Mouse (Mus musculus) skeletal muscle tissue, adult 2 months (tissue): ENCODE results near the gene Hdac4.

Experiments
- DNase-seq: peaks from one replicate; pipeline ENCODE4 v3.0.0-alpha.2; 2012; ENCODE audit warnings: low read depth, low spot score

The Hdac4 gene

DNA sequence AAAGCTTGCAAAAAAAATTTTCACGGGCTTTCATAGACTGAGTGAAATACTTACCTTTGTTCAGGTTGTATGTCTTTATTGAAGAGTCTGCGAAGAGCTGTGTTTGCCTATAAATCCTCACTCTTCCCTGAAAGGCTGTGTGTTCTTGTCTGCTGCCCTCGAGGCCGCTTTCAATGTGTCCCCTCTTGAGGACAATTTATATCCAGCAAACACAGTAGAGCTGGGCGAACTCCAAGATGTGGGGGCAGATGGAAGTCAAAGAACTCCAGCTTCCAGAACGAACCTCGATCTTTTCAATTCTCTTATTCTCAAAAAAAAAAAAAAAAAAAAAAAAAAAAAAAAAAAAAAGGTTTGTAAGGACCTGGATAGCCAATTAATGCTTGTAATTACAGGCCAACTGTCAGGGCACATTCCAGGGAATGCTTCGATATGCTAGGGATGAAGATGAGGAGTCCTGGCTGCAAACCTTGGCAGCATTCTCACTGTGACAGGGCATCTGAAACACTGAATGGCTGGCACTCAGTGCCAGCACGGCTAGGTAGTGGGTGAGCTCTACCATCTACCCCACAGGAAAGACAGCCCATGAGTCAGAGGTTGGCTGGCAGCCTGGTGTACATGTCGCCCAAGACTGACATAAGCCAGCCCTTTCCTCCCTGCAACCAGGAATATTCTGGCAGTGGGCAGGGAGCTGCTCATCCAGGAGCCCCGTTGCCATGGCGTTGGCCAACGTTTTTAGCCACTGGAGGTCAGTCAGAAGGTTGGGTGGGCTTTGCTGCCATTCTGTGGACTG lies at the start of gene Hdac4:
Gene Hdac4 (minus strand): TSS at position 340 of the 790 bp plus-strand sequence.
- DNase-seq, result peak; percentile 47

DNA sequence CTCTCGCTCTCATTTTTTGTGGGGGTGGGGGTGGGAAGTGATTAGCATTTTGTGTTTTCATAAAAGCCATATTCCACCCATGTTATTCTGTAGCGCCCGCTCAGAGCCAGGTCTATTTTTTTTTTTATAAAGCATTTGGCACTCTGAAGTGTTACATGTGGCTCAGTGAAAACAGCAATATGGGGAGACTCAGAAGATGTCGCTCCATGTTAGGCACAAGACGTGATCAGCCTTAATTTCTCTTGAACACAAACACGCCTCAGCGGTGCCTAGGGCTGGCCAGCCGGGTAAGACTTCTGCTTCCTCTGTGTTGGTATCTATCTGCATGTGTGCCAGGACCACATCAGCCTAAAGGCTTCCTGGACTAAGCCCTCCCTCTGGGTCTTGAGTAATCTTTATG lies 48.0 kb upstream of the Hdac4 start:
- no peak for DNase-seq

DNA sequence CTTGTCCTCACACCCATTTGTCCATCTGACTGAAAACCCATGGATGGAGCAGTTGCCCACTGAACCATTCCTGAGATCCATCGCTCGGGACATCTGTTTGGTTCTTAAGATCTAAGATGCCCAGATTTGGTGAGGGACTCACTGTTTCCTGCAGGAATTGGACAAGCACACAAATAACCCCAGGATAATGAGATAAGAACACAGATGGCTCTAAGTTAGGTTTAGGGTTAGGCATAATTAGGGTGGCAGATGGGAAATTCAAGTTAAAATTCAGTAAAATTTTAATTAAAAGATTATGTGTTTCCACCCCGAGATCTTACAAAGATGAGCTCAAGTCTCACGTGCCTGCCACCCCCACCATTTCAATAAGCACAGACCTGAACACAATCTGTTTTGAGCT lies 44.6 kb upstream of the Hdac4 start:
- no peak for DNase-seq

DNA sequence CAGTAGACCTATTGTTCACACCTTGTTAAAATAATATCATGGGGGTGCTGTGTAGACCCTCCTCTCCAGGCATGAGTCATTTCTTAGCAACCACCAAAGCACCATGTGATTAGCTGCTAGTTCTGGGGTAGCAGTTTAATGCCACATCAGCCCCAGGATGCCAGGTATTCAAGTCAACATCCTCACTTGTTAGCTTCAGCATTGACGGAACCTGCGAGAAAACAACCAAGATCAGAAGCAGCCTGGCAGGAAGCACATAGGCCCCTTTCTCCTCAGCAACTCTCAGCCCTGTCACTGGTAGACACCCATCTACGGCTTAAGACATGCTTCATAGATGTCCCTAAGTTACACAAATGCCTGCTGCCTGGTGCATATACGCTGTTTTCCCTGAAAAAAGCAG lies 40.1 kb upstream of the Hdac4 start:
- DNase-seq, result no peak

DNA sequence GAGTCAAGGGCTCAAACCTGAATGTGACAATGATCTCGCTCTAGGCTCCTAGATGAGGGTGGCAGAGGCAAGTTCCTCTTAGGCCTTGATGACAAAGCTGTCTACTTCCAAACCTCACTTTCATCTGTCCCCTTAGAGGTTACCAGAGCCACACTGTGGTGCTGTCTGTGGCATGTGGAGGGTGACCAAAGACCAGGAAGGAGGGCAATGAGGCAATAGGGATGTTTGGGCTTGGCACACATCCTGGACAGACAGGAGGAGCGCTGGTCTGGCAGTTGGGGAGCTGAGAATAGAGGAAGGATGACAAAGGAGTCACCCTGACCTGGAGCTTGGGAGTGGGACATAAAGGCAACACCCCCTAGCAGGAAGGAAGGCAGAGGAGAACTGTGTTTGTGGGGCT lies 29.8 kb upstream of the Hdac4 start:
- no peak for DNase-seq

DNA sequence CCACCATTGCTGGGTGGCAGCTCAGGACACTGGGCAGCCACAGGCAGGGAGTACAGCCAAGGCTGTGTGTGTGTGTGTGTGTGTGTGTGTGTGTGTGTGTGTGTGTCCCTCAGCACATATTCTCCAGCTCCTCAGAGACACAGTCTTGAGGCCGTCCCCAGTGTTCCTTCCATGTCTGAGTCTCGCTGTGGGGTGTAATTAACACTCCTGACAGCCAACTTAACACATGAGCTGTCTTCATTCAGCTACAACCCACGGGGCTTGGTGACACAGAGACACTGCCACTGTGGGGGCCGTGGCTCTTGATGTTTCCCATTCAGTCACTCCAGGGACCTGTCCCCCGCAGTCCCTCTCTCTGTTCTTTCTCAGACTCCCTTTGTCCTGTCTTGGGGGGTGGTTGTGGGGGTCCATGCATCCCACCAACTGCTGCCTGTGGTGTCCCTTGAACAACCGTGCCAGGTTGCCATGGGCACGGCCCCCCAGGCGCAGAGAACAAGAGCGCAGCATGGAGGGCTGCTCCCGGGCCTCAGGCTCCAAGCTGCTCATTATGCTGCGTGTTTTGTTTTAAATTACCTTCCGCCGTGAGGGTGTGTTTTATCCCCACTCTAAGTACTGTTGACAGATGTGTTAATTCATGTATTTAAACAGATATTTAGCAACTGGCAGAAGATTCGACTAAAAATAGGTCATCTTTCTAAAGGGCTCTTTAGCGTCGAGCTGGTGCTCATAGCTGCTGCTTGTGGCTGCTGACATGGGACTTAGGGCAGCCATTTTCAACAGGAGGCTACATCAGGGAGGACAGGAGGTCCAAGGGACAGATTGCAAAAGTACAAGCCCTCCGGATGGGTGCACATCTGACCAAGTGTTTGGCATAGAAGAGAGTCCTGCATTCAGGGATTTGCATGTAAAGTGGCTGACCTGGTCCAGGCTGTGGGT lies 28.7 kb upstream of the Hdac4 start:
- no peak for DNase-seq

DNA sequence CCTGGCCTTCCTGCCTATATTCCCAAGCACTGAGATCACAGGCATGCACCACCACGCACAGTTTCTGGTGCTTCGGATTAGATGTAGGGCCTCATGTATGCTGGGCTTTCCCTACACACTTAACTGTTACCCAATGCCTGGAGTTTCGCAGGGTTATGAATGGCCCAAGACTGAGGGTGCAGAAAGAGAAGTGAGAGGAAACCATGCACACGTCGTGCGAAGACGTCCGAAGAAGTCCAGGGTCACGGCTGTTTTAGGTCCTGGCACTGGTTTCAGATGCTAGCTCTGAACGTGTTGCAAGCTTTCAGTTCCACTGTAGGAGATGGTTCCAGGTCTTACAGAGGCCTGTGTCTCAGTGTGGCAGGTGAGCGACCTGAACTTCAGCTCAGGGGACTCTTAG lies 21.2 kb upstream of the Hdac4 start:
- DNase-seq, result peak; percentile 8

DNA sequence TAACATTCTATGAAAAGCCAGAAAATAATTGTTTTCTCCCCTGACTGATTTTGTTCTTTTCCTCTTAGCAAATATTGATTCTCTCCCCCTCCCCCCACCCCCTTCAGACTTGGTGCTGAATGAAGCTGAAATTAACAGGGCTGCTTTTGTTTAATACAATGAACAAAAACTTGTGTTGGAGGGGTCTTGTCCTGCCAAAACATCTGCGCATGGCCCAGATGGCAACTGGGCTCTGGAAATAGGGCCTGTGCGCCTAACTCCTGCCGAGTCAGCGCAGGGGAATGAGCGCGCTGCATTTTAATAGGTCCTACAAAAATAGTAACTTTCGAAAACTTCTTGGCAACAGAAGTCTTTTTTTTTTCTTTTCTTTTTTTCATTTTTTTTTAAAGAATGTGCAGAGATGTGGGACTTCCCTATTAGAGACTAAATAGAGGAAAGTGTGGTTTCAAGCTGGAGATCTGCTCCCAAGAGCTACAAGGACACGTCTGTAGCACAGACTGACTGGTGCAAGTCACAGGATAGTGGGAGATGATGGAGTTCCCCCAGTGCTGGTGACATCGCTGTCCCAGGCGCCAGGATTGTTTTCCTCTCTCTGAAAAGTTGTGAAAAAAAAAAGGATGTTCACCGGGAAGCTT lies 20.6 kb upstream of the Hdac4 start:
- DNase-seq, result peak; percentile 27

DNA sequence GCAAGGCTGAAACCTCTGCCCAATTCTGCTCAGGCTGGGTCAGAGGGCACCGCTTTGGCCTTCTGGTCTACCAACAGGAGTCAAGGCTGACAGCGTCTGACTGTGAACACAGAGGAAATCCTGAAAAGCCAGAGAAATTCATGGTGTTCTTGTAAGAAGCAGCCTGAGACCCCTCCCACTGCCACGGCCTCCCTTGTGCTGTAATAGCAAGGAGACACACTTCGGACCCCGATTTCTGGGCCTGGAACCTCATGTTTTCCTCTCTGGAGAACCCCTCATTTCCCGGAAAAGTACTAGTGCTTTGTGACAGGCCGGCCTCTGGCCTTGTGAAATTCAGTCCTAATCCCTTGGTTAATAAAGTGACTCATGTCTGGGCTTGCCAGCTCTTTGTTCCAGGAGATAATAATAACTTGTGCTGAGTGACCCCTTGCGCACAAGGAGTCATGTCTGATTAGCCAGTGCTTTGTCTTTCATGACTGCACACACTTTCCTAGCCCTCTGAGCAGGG lies 19.7 kb upstream of the Hdac4 start:
- peak; percentile 32 for DNase-seq

DNA sequence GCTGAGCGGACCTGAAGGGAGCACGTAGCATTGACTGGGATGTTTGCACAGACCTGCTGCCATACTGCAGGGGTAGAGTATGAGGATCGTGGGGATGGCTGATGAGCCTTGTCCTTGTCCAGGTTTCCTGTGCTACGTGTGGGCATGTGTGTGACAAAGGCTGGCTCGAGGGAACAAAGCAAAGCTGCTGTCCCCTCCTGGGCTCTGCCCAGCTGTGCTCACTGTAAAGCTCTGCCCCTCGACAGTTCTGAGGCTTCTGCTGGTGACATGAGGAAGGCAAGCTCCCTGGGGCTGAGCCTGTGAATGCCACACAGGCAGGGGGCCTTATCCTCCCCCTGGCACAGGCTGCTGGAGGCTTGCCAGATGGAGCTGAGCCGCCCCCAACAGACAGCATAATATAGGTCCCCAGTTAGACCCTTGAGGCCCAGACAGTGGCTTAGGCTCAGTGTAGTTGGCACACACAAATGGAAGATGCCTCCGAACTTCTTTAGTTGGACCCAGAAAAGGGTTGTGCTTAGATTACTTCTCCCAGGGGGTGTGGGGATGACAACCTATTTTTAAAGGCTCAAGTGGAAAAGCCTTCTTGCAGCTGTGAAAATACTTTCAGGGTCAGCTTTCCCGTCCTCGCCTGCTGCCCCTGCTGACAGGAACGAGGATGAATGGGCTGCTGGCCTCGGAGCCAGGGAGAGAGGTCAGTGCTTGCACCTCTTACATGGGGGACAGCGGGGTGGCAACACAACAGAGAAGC lies 16.7 kb upstream of the Hdac4 start:
- peak; percentile 20 for DNase-seq

DNA sequence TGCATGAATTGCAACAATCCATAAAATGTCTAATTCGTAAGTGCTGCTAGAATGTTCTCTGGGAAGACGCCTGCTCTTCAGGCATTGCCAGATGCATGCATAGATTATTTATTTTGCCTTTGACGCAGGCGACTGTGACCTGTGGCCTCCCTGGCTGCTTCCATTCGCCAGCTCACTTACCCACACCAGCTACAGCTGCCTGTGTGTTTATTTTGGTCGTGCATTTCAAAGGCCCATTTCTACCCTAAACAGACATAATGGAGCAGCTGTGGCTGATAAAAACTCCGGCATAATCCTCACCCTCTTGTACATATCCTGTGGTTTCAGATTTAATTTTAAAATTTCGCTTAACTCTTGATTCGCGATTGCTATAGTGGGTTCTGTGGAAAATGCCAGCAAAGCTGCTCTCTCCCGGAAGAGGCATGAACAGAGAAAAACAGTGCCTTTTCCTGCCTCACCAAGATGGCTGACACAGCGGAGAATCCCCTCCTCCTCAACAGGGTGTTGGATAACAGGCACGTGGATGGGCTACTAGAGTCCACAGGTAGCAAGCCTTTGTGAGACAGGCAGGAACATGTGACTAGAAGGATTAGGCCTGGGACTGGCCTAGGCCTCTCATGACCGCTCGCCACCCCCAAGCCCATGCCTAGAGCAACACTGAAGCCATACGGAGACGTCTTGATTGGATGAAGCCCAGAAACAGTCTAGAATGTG lies 7.3 kb upstream of the Hdac4 start:
- DNase-seq, result no peak

DNA sequence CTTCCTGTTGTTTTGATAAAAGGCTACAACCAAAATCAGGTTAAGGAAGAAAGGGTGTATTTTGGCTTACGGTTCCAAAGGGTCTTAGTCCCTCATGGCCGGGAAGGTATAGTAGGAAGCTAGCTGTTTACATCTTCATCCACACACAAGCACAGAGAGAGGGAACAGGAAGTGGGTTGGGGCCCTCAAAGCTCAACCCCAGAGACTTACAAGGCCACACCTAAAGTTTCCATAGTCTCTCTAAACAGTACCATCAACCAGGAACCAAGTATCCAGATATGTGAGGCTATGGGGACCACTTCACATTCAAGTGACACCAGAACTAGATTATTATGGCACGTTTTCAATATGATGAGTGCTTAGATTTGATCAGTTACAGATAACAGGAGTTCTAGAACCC lies 5.0 kb downstream of the Hdac4 start:
- no peak for DNase-seq

DNA sequence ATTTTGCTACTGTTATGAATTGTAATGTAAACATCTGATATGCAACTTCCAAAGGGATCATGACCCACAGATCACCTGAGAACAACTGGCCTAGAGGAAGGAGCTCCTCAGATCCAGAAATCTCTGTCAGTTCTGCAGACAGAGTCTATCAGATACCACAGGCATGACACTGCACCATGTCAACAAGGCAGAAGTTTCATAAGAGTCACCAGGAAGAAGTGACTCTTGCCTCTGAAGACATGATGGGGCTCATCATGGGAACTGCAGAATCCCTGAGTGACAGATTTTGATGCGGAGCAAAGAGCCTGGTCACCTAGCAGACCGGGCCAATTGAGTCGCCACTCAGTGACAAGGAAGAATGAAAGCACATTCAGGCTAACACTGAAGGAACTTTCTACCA lies 8.4 kb downstream of the Hdac4 start:
- no peak for DNase-seq

DNA sequence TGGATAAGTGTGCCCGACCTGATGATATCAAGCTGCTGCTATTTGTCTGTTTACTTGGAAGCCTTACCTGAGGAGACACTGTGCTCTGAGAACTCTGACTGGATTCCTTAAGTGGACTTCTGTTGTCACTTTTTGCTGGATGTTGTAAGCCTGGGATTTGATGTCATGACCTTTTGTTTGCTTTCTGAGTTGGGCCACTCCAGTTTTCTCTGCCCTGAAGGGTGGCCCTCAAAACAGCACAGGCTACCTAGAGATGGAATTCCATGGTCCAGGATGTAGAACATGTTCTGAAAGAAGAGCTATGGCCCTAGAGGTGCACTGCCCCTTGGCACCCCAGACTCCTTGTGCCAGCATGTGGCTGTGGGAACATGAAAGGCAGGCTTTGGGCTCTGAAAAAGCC lies 10.9 kb downstream of the Hdac4 start:
- no peak for DNase-seq

DNA sequence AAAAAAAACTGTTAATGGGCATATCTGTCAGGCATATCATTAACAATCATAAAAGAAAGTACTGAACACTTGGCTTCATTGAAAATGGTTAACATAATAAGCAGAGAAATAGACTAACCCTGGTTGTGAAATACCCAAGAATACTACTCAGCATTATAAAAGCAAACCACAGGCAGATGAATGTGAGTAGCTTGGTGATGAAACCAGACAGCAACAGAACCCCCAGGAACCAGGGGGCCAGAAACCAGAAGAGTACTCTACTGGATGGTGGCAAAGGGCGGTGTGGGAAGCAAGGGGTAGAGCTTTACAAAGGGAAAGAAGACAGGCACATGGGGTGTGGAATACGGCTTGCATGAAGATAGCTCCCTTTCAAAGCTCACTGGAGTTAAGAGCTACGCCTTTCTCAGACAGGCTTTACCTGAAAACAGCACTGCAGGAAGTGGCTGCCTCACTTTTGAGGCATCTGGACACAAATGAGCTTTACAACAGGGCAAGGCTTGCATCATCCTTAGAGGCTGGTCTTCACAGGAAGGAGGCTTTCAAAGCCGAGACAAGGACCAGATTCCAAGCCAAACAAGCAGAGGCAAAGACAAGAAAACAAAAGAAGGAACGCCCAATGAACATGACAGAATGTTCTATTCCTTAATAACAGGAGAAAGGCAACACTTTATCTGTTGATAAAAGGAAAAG lies 12.3 kb downstream of the Hdac4 start:
- no peak for DNase-seq

DNA sequence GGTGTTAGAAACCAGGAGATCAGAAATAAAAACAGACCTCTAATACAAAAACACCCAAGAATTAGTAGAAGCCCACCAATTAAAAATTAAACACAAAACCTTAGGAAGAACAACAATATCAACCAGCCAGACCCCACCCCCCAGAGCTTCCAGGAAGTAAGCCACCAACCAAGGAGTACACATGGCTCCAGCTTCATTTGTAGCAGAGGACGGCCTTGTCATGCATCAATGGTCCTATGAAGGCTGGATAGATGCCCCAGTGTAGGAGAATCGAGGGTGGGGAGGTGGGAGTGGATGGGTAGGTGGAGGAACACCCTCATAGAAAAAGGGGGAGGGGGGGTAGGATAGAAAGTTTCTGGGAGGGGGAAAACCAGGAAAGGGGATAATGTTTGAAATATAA lies 13.5 kb downstream of the Hdac4 start:
- no peak for DNase-seq

DNA sequence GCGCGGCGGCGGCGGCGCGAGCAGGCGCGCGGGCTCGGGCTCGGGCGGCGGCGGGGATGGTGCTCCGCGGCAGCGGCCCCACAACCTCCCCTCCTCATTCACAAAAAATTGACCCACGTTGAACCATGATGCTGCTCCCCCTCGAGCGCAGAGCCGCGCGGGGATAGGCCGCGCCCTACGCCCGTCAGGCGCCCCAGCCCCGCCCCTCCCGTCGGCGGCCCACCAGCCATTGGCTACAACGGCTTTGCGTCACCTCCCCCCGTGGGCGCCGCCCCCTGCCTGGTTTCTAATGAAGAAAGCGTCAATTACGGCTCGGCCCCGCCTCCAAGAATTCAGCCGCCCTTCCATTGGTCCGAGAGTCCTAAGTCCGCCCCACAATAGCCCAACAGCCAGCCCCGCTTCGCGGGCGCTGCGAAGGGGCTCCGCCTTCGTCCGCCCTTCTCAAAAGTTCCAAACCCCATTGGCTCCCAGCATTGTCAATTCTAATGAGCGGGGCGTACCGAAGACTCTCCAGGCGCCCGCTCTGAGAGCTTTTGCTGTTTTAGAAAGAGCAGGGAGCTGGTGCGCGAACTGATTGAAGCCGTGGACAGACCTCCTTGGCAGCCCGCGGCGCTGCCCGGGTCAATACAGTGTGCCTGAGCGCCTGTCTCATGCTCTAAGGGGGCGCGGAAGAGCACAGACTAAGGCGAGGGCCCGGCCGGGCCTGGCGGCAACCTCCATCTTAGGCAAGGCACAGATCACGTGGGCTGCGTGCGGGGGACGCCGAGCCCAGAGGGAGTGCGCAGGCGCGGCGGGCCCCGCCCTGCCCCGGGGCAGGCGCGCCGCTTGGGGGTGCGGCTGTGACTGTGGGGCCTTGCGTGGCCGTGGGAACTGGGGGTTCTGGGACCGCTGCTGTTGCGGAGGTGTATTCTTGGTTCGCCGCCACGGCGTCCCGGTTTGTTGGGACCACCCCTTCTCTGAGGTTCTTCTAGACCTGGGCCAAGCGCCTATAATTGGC lies 15.1 kb downstream of the Hdac4 start:
- peak; percentile 99 for DNase-seq

DNA sequence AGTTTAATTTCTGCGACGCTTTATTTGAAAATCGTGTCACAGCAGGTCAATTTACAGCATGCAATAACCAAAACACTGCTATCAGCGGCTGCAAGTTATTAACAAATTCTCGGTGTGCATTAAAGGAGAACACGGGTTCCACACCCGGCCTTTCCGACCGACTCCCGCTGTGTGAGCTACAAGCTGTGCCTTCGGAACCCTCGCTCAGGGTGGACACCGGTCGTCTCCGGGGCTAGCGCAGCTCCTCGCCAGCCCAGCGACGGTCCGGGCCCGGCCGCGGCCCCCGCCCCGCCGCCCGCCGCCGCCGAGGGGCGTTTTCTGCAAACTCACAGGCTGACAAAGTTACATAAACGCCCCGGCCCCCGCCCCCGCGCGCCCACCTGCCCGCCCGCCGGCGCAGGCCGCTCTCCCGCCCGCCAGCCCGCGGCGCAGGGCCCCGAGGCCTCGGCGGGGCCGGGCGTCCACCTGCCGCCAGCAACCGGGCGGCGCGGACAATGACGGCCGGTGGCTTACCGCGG lies 16.0 kb downstream of the Hdac4 start:
- DNase-seq, result peak; percentile 25

DNA sequence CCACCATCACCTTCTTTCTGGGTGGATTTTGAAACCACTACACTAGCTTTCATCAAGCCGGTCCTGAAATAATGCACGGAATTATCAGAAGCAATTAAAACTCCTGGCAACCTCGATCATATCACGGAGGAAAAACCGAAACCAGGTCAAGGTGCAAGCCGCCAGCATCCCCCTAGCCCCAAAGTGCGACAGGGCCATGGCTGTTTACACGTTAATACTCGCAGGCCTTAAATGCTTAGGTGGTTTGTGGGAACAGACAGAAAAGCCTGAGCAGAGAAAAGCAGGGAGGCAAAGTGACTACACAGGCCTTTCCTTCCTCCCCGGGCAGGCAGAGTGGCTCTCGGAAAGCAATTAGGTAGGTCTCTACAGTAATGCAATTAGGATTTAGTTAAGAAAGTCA lies 16.4 kb downstream of the Hdac4 start:
- no peak for DNase-seq
